Mouse (Mus musculus): ENCODE measurements at regions not wholly inside any gene's neighbourhood (a gene's known extent, or its start where the extent isn't known, plus 50 kb on each side); places are given as distances from the start of the nearest gene placed in this dataset.

DNA sequence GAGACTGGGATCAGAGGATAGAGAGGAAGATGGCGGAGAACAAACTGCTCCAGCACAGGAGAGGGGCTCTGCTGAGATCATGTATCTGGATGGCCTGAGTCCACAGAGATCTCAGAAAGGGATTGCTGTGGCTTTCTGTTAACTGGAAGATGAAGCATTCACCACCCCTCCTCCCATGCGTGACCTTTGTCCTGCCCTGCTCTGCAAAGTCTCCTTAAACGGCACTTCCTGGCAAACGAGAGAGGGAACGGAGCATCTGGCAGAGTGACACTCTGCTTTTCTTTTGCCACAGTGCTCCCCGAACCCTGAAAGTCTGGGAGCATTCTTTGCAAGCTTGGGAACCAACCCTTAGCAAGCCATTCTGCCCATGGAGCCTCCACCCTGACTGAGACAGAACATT, 147.1 kb downstream of the Adamts15 start:
- TF ChIP-seq CTCF (IDR thresholded peaks at IDR 0.05; ENCODE audit: low read depth) (no peak), EP300 (IDR thresholded peaks at IDR 0.05; ENCODE audit: low read depth) (no peak)
